In genomic region chr10:109888355-109889170, GRCm38 (mm10) we compare ENCODE assay signal across 25 mouse cellular contexts.
A peak's percentile ranks its signal among the peaks of the same experiment; 100 is the strongest.
DNase-seq lines count a peak whose midpoint lies in the region; ATAC-seq and TF ChIP-seq lines count a peak whose summit lies in the region.
"Had no signal": no experiment of that assay in that cellular context is flagged by ENCODE, and none has a peak within 500 bp of the region (broad histone marks: within the 10 kb centered on the region; RNA-seq: fewer than 3 reads in every experiment).

No protein-coding gene starts in this region.

- H3K27me3 ChIP-seq in kidney, embryonic 16.5 days (ENCODE audit: insufficient read depth, low read length), result no peaks in the 10 kb centered on the region
- no peaks in the 10 kb centered on the region for H3K27me3 ChIP-seq in hindbrain, postnatal 0 days (ENCODE audit: insufficient read depth, low read length)
- H3K27me3 ChIP-seq in neural tube, embryonic 14.5 days (ENCODE audit: control insufficient read depth, insufficient read depth, low read length), result no peaks in the 10 kb centered on the region
- H3K27me3 ChIP-seq in forebrain, embryonic 16.5 days (replicated peaks; ENCODE audit: control insufficient read depth, insufficient read depth, low read length), result no peaks in the 10 kb centered on the region
- H3K27me3 ChIP-seq: CH12.LX; embryonic facial prominence, embryonic 12.5 days; limb, embryonic 15.5 days; liver, embryonic 15.5 days; stomach, embryonic 15.5 days had no signal

- TF ChIP-seq CTCF in hindbrain, postnatal 0 days (IDR thresholded peaks at IDR 0.05; ENCODE audit: low read depth), result no peak

- DNase-seq in kidney, postnatal 4 days, result no peak
- peak; percentile 67 for DNase-seq in gonadal fat pad, adult 2 months (ENCODE audit: low read depth)
- DNase-seq in hindbrain, postnatal 0 days (ENCODE audit: low spot score), result peak; percentile 22
- no peak for DNase-seq in adrenal gland, adult 18-20 months (ENCODE audit: low spot score in 2 of 2)
- DNase-seq: cerebellum, adult 9-10 months; gastrocnemius, postnatal 36 days; heart, postnatal 14 days; kidney, adult 2 months; layer of hippocampus, postnatal 36 days; thymus, adult 18-20 months; thymus, postnatal 4 days had no signal

- no peaks in the 10 kb centered on the region; the same call in 1 of the 2 replicates for H3K4me1 ChIP-seq in kidney, embryonic 16.5 days (ENCODE audit: insufficient read depth, low read length)
- H3K4me1 ChIP-seq in hindbrain, postnatal 0 days (ENCODE audit: insufficient read depth, low read length), result no peaks in the 10 kb centered on the region
- H3K4me1 ChIP-seq in neural tube, embryonic 14.5 days (ENCODE audit: control insufficient read depth, insufficient read depth, low read length), result peaks cover 5% of the 10 kb centered on the region; the same call in 1 of the 2 replicates
- no peaks in the 10 kb centered on the region for H3K4me1 ChIP-seq in forebrain, embryonic 16.5 days (replicated peaks; ENCODE audit: control insufficient read depth, insufficient read depth, low read length)
- H3K4me1 ChIP-seq: embryonic facial prominence, embryonic 12.5 days; limb, embryonic 15.5 days; liver, embryonic 15.5 days; stomach, embryonic 15.5 days had no signal

- no peak overlapping the region for H3K4me2 ChIP-seq in kidney, embryonic 16.5 days (replicated peaks; ENCODE audit: low read depth, low read length)
- no peak overlapping the region for H3K4me2 ChIP-seq in hindbrain, postnatal 0 days (ENCODE audit: low read depth, low read length)
- H3K4me2 ChIP-seq in neural tube, embryonic 14.5 days (ENCODE audit: low read depth, low read length), result no peak overlapping the region
- H3K4me2 ChIP-seq in forebrain, embryonic 16.5 days (ENCODE audit: low read length), result no peak overlapping the region
- H3K4me2 ChIP-seq: embryonic facial prominence, embryonic 12.5 days; heart, embryonic 11.5 days; limb, embryonic 15.5 days; liver, embryonic 15.5 days; stomach, embryonic 15.5 days had no signal

- no peak overlapping the region for H3K9ac ChIP-seq in kidney, embryonic 16.5 days (replicated peaks; ENCODE audit: low read length)
- H3K9ac ChIP-seq in hindbrain, postnatal 0 days (replicated peaks; ENCODE audit: low read length), result no peak overlapping the region
- no peak overlapping the region for H3K9ac ChIP-seq in neural tube, embryonic 14.5 days (replicated peaks; ENCODE audit: low read depth, low read length)
- H3K9ac ChIP-seq in forebrain, embryonic 16.5 days (replicated peaks; ENCODE audit: low read depth, low read length), result no peak overlapping the region
- H3K9ac ChIP-seq: embryonic facial prominence, embryonic 12.5 days; limb, embryonic 15.5 days; liver, embryonic 15.5 days; stomach, embryonic 15.5 days had no signal

- no peak overlapping the region for H3K4me3 ChIP-seq in kidney, embryonic 16.5 days (ENCODE audit: low read length)
- no peak overlapping the region for H3K4me3 ChIP-seq in hindbrain, postnatal 0 days (ENCODE audit: low read length)
- no peak overlapping the region for H3K4me3 ChIP-seq in neural tube, embryonic 14.5 days (ENCODE audit: low read depth, low read length)
- H3K4me3 ChIP-seq in forebrain, embryonic 16.5 days (replicated peaks; ENCODE audit: low read length), result no peak overlapping the region
- H3K4me3 ChIP-seq: embryonic facial prominence, embryonic 12.5 days; erythroblast, embryonic 14.5 days; layer of hippocampus, adult 2 months; limb, embryonic 15.5 days; liver, embryonic 15.5 days; stomach, embryonic 15.5 days had no signal

- H3K36me3 ChIP-seq in kidney, embryonic 16.5 days (ENCODE audit: insufficient read depth, low read length), result no peaks in the 10 kb centered on the region
- no peaks in the 10 kb centered on the region for H3K36me3 ChIP-seq in hindbrain, postnatal 0 days (ENCODE audit: insufficient read depth, low read length)
- no peaks in the 10 kb centered on the region for H3K36me3 ChIP-seq in neural tube, embryonic 14.5 days (ENCODE audit: control insufficient read depth, insufficient read depth, low read length)
- H3K36me3 ChIP-seq in forebrain, embryonic 16.5 days (ENCODE audit: control insufficient read depth, insufficient read depth), result no peaks in the 10 kb centered on the region
- H3K36me3 ChIP-seq: embryonic facial prominence, embryonic 12.5 days; limb, embryonic 15.5 days; liver, embryonic 15.5 days; stomach, embryonic 15.5 days had no signal

- H3K9me3 ChIP-seq in kidney, embryonic 16.5 days (ENCODE audit: low read length), result no peaks in the 10 kb centered on the region
- H3K9me3 ChIP-seq in hindbrain, postnatal 0 days (ENCODE audit: low read length), result no peaks in the 10 kb centered on the region
- H3K9me3 ChIP-seq in neural tube, embryonic 14.5 days (ENCODE audit: control insufficient read depth, low read length), result no peaks in the 10 kb centered on the region
- no peaks in the 10 kb centered on the region for H3K9me3 ChIP-seq in forebrain, embryonic 16.5 days (ENCODE audit: control insufficient read depth, low read length)
- H3K9me3 ChIP-seq: embryonic facial prominence, embryonic 12.5 days; limb, embryonic 15.5 days; liver, embryonic 15.5 days; stomach, embryonic 15.5 days had no signal

- peak overlapping the region; percentile 47 for H3K27ac ChIP-seq in kidney, embryonic 16.5 days (ENCODE audit: low read length)
- H3K27ac ChIP-seq in hindbrain, postnatal 0 days, result no peak overlapping the region
- H3K27ac ChIP-seq in neural tube, embryonic 14.5 days (ENCODE audit: low read depth, low read length), result peak overlapping the region; percentile 61
- H3K27ac ChIP-seq in forebrain, embryonic 16.5 days (ENCODE audit: low read length), result no peak overlapping the region
- H3K27ac ChIP-seq: embryonic facial prominence, embryonic 12.5 days; layer of hippocampus, adult 2 months; limb, embryonic 15.5 days; liver, embryonic 15.5 days; macrophage; stomach, embryonic 15.5 days had no signal

- peak; percentile 88 for ATAC-seq in kidney, embryonic 16.5 days (ENCODE audit: low FRiP score, low TSS enrichment)
- ATAC-seq in hindbrain, postnatal 0 days, result peak; percentile 56; the same call in 1 of the 2 replicates
- ATAC-seq in neural tube, embryonic 14.5 days (ENCODE audit: low read depth), result peak; percentile 90
- no peak for ATAC-seq in forebrain, embryonic 16.5 days
- ATAC-seq: forebrain, embryonic 14.5 days; inflammation-experienced regulatory T-cells, adult 6 months had no signal

- WGBS in kidney, embryonic 16.5 days, result 57% methylated on average over 11 of the region's 11 CpGs
- 59% methylated on average over 11 of the region's 11 CpGs for WGBS in hindbrain, postnatal 0 days
- WGBS in neural tube, embryonic 14.5 days, result 45% methylated on average over 11 of the region's 11 CpGs
- WGBS in forebrain, embryonic 16.5 days, result 75% methylated on average over 11 of the region's 11 CpGs

Comparison
In these comparisons a context has a peak if more than half of its experiments do, and no peak if none do; other contexts are left out.
1. H3K27ac ChIP-seq: peak in kidney, embryonic 16.5 days (single experiment) and neural tube, embryonic 14.5 days (single experiment); none in hindbrain, postnatal 0 days (single experiment) and forebrain, embryonic 16.5 days (single experiment).
2. DNase-seq: peak in gonadal fat pad, adult 2 months (single experiment) and hindbrain, postnatal 0 days (single experiment); none in kidney, postnatal 4 days (0 of 2) and adrenal gland, adult 18-20 months (0 of 2).